Mouse (Mus musculus) bone marrow, adult 2 months (tissue): ENCODE data around the gene Mapkap1.

Experiments used
- CTCF ChIP-seq: fragments of 200-500 bp; IDR thresholded peaks from 2 replicates; pipeline ENCODE4 v1.5.1; 2011; ENCODE audit warnings: low read length, control low read depth; ENCODE audit not compliant: control insufficient read depth, insufficient read depth
- POLR2A ChIP-seq: fragments of 200-500 bp; IDR thresholded peaks from 2 replicates; pipeline ENCODE4 v1.6.1; 2011; ENCODE audit warnings: low read depth, mild to moderate bottlenecking, control low read depth, low read length, borderline replicate concordance; ENCODE audit not compliant: control insufficient read depth

DNA sequence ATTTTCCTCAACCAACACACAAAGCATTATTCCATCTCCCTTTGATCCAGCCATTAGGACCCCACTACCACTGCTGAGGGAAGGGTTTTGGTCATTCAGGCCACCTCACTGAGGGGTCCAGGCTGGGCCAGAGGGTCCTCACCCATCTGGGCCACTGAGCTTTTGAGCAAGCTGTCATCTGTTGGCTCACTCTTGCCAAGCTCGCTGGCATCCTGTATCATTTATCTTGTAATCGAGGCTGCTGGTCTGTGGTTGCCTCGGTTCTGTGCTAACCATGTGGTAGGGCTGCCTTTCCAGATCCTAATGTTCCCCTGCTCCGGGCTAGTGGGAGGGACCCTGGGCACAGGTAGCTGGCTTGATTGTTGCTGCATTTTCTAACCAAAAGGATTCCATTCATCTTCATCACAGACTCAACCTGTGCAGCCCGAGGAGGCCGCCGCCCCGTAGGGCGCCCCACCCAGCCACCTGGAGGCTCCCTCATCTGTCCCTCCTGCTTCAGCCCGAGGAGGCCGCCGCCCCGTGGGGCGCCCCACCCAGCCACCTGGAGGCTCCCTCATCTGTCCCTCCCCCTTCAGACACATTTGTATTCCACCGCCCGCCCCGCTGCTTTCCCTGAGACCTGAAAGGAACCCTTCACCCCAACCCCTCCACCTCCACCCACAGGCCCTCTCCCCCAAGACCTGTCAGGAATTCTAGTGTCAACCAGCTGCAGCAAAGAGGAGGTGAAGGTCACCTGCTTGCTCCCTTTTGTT lies 262.0 kb downstream of the Mapkap1 start:
- TF ChIP-seq POLR2A (no peak), CTCF (no peak)
